Mouse (Mus musculus): ENCODE results near the gene Dock3.

Dock3 gene

GRCm38 (mm10) chr9:107231539-107232139 lies at the start of gene Dock3:
Gene Dock3, minus strand, starts transcription at chr9:107231909.
- peak; percentile 81 for DNase-seq (ENCODE audit: low spot score)

GRCm38 (mm10) chr9:107280322-107281027 lies 48.8 kb upstream of the Dock3 start:
- DNase-seq (ENCODE audit: low spot score) = no peak

GRCm38 (mm10) chr9:107279378-107280321 lies 47.9 kb upstream of the Dock3 start:
- no peak for DNase-seq (ENCODE audit: low spot score)

- no peak for DNase-seq (ENCODE audit: low spot score)
These were observed 47.0 kb upstream of the Dock3 start for GRCm38 (mm10) chr9:107278527-107279377.

- DNase-seq (ENCODE audit: low spot score) = no peak
These were observed 46.4 kb upstream of the Dock3 start for GRCm38 (mm10) chr9:107278126-107278525.

GRCm38 (mm10) chr9:107277603-107278002 lies 45.9 kb upstream of the Dock3 start:
- DNase-seq (ENCODE audit: low spot score) = no peak

- DNase-seq (ENCODE audit: low spot score) = no peak
These were observed 44.0 kb upstream of the Dock3 start for GRCm38 (mm10) chr9:107275710-107276109.

GRCm38 (mm10) chr9:107274751-107275150 lies 43.0 kb upstream of the Dock3 start:
- DNase-seq (ENCODE audit: low spot score) = no peak

GRCm38 (mm10) chr9:107273184-107273583 lies 41.5 kb upstream of the Dock3 start:
- no peak for DNase-seq (ENCODE audit: low spot score)

- no peak for DNase-seq (ENCODE audit: low spot score)
These were observed 40.6 kb upstream of the Dock3 start for GRCm38 (mm10) chr9:107272284-107272683.

- DNase-seq (ENCODE audit: low spot score) = no peak
These were observed 39.6 kb upstream of the Dock3 start for GRCm38 (mm10) chr9:107271177-107271938.

- no peak for DNase-seq (ENCODE audit: low spot score)
These were observed 38.1 kb upstream of the Dock3 start for GRCm38 (mm10) chr9:107269772-107270171.

- no peak for DNase-seq (ENCODE audit: low spot score)
These were observed 36.2 kb upstream of the Dock3 start for GRCm38 (mm10) chr9:107267721-107268402.

- DNase-seq (ENCODE audit: low spot score) = no peak
These were observed 35.3 kb upstream of the Dock3 start for GRCm38 (mm10) chr9:107267028-107267427.

GRCm38 (mm10) chr9:107264731-107265130 lies 33.0 kb upstream of the Dock3 start:
- no peak for DNase-seq (ENCODE audit: low spot score)

GRCm38 (mm10) chr9:107263912-107264311 lies 32.2 kb upstream of the Dock3 start:
- DNase-seq (ENCODE audit: low spot score) = no peak

- DNase-seq (ENCODE audit: low spot score) = no peak
These were observed 30.7 kb upstream of the Dock3 start for GRCm38 (mm10) chr9:107262375-107262774.

- peak; percentile 18 for DNase-seq (ENCODE audit: low spot score)
These were observed 30.1 kb upstream of the Dock3 start for GRCm38 (mm10) chr9:107261792-107262191.

GRCm38 (mm10) chr9:107260836-107261235 lies 29.1 kb upstream of the Dock3 start:
- DNase-seq (ENCODE audit: low spot score) = no peak

- DNase-seq (ENCODE audit: low spot score) = no peak
These were observed 28.7 kb upstream of the Dock3 start for GRCm38 (mm10) chr9:107260429-107260828.
